Mouse (Mus musculus): ENCODE measurements around the gene Gm20547. TPM values are rescaled to one million over a fixed set of nuclear protein-coding genes. Genes with fewer than 3 reads are reported as not detected.

The Gm20547 gene
- polyA plus RNA-seq, 1 experiment = 0.05 TPM

DNA sequence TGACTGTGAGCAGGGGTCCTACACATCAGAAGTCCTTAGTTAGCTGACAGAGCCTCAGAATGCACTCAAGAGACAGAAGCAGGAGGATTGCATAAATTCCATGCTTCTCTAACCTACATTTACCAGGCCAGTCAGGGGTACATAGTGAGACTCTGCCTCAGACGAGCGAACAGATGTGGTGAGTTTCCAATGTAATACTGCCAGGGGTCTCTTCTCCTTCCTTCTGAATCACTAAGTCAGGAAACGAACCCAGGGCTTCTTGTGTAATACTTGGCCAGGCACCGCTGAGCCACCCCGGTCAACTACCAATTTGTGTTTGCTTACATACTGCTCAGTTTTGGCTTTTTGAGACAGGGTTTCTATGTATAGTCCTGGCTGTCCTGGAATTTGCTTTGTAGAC lies 6.1 kb upstream of the Gm20547 start:
- no peak overlapping the region for H3K4me3 ChIP-seq (ENCODE audit: insufficient read depth, low read depth, low read length)
- H3K27me3 ChIP-seq (replicated peaks; ENCODE audit: control insufficient read depth, insufficient read depth, low read length) = no peaks in the 10 kb centered on the region
- 88% methylated on average over 5 of the region's 5 CpGs for whole genome bisulfite sequencing
- DNase-seq = no peak
- no peaks in the 10 kb centered on the region for H3K4me1 ChIP-seq (ENCODE audit: control insufficient read depth, insufficient read depth, low read length)
- 0 out of 2 replicates have a peak overlapping the region, but pooled peaks have one; percentile 14 for H3K27ac ChIP-seq (ENCODE audit: insufficient read depth, low read depth, low read length)
- H3K36me3 ChIP-seq (ENCODE audit: control insufficient read depth, insufficient read depth, low read length) = no peaks in the 10 kb centered on the region
- TF ChIP-seq POLR2A (IDR thresholded peaks at IDR 0.05; ENCODE audit: low read depth, low read length) = no peak
- no peak for TF ChIP-seq CTCF (conservative IDR thresholded peaks at IDR 0.05; ENCODE audit: insufficient read depth, insufficient read length, low read depth, low read length)

DNA sequence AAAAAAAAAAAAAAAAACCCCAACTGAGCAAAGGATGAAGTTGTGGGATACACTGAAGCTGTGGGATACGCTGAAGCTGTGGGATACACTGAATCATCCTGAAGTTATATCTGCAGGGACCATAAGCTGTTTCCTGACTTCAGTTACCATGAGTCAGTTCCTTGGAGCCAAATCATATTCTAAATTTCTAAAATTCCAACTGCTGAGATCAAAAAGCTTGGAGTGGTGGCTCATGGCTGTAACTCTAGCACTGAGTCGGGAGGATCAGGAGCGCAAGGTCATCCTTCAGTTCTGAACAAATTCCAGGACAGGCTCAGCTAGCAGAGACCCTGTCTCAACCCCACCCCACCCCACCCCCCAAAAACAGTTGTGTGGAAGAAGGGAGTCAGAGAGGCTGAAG lies 3.8 kb upstream of the Gm20547 start:
- 78% methylated on average over 3 of the region's 3 CpGs for WGBS
- Histone ChIP-seq H3K4me3 (ENCODE audit: insufficient read depth, low read depth, low read length) (no peak overlapping the region), H3K27me3 (replicated peaks; ENCODE audit: control insufficient read depth, insufficient read depth, low read length) (no peaks in the 10 kb centered on the region), H3K4me1 (ENCODE audit: control insufficient read depth, insufficient read depth, low read length) (no peaks in the 10 kb centered on the region), H3K27ac (ENCODE audit: insufficient read depth, low read depth, low read length) (no peak overlapping the region), H3K36me3 (ENCODE audit: control insufficient read depth, insufficient read depth, low read length) (no peaks in the 10 kb centered on the region)
- TF ChIP-seq POLR2A (IDR thresholded peaks at IDR 0.05; ENCODE audit: low read depth, low read length) (no peak), CTCF (conservative IDR thresholded peaks at IDR 0.05; ENCODE audit: insufficient read depth, insufficient read length, low read depth, low read length) (no peak)
- no peak for DNase-seq

DNA sequence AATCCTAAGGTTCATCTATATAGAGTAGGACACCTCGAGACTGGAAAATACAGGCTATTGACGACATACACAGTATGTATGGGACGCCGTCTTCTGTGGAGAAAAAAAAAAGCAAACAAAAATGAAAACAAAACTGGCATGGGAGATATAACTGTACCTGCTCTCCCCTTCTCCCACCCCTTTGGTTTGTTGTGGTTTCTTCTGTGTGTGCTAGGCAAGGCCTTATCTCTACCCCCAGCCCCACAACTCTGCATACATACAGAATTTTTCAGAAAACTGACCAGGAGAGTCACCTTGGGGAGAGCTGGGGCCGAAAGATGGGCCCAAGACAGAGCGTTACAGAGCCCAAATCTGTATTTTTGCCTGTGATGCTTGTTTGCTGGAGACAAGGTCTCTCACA lies 2.9 kb upstream of the Gm20547 start:
- no peaks in the 10 kb centered on the region for H3K36me3 ChIP-seq (ENCODE audit: control insufficient read depth, insufficient read depth, low read length)
- WGBS = 94% methylated on average over 6 of the region's 6 CpGs
- no peak for TF ChIP-seq CTCF (conservative IDR thresholded peaks at IDR 0.05; ENCODE audit: insufficient read depth, insufficient read length, low read depth, low read length)
- no peak for TF ChIP-seq POLR2A (IDR thresholded peaks at IDR 0.05; ENCODE audit: low read depth, low read length)
- no peak overlapping the region for H3K4me3 ChIP-seq (ENCODE audit: insufficient read depth, low read depth, low read length)
- no peak overlapping the region for H3K27ac ChIP-seq (ENCODE audit: insufficient read depth, low read depth, low read length)
- H3K4me1 ChIP-seq (ENCODE audit: control insufficient read depth, insufficient read depth, low read length) = no peaks in the 10 kb centered on the region
- H3K27me3 ChIP-seq (replicated peaks; ENCODE audit: control insufficient read depth, insufficient read depth, low read length) = no peaks in the 10 kb centered on the region
- no peak for DNase-seq

- no peak for DNase-seq
- Histone ChIP-seq H3K4me3 (ENCODE audit: insufficient read depth, low read depth, low read length) (no peak overlapping the region), H3K27ac (ENCODE audit: insufficient read depth, low read depth, low read length) (no peak overlapping the region), H3K36me3 (ENCODE audit: control insufficient read depth, insufficient read depth, low read length) (no peaks in the 10 kb centered on the region), H3K4me1 (ENCODE audit: control insufficient read depth, insufficient read depth, low read length) (no peaks in the 10 kb centered on the region), H3K27me3 (replicated peaks; ENCODE audit: control insufficient read depth, insufficient read depth, low read length) (no peaks in the 10 kb centered on the region)
- no peak for TF ChIP-seq POLR2A (IDR thresholded peaks at IDR 0.05; ENCODE audit: low read depth, low read length)
- TF ChIP-seq CTCF (conservative IDR thresholded peaks at IDR 0.05; ENCODE audit: insufficient read depth, insufficient read length, low read depth, low read length) = peak; percentile 41
- 61% methylated on average over 3 of the region's 3 CpGs for WGBS
Observed at GRCm38 (mm10) chr17:34883332-34883731, 1.5 kb upstream of the Gm20547 start.

GRCm38 (mm10) chr17:34881166-34881565 lies 676 bp downstream of the Gm20547 start:
- Histone ChIP-seq H3K4me3 (ENCODE audit: insufficient read depth, low read depth, low read length) (peak overlapping the region; percentile 36; the same call in 1 of the 2 replicates), H3K36me3 (ENCODE audit: control insufficient read depth, insufficient read depth, low read length) (no peaks in the 10 kb centered on the region), H3K4me1 (ENCODE audit: control insufficient read depth, insufficient read depth, low read length) (no peaks in the 10 kb centered on the region), H3K27me3 (replicated peaks; ENCODE audit: control insufficient read depth, insufficient read depth, low read length) (no peaks in the 10 kb centered on the region), H3K27ac (ENCODE audit: insufficient read depth, low read depth, low read length) (no peak overlapping the region)
- no peak for DNase-seq
- TF ChIP-seq CTCF (conservative IDR thresholded peaks at IDR 0.05; ENCODE audit: insufficient read depth, insufficient read length, low read depth, low read length) (no peak), POLR2A (IDR thresholded peaks at IDR 0.05; ENCODE audit: low read depth, low read length) (no peak)

- no peaks in the 10 kb centered on the region for H3K27me3 ChIP-seq (replicated peaks; ENCODE audit: control insufficient read depth, insufficient read depth, low read length)
Observed at GRCm38 (mm10) chr17:34879336-34879879, 2.4 kb downstream of the Gm20547 start, which contains the start of gene Zbtb12. Zbtb12 (plus strand) TSS chr17:34879483.

DNA sequence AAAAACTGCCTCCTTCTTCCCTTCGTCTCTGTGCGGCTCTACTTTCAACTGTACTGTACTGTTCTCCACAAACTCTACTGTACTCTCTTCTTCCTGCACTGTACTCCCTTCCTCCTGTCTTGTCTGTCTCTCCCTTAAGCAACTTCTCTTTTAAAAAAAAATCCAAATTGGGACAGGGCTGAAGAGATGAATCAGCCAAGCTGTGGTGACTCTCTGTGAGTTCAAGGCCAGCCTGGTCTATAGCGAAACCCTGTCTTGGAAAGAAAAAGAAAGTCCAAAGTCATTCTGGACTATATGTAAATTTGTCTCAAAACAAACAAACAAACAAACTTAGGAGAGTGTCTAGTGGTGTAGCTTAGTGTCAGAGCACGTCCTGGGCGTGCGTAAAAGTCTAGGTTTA lies 7.5 kb downstream of the Gm20547 start:
- no peak for DNase-seq
- TF ChIP-seq POLR2A (IDR thresholded peaks at IDR 0.05; ENCODE audit: low read depth, low read length) (no peak), CTCF (conservative IDR thresholded peaks at IDR 0.05; ENCODE audit: insufficient read depth, insufficient read length, low read depth, low read length) (no peak)
- H3K36me3 ChIP-seq (ENCODE audit: control insufficient read depth, insufficient read depth, low read length) = no peaks in the 10 kb centered on the region
- no peaks in the 10 kb centered on the region for H3K4me1 ChIP-seq (ENCODE audit: control insufficient read depth, insufficient read depth, low read length)
- H3K27me3 ChIP-seq (replicated peaks; ENCODE audit: control insufficient read depth, insufficient read depth, low read length) = no peaks in the 10 kb centered on the region
- H3K4me3 ChIP-seq (ENCODE audit: insufficient read depth, low read depth, low read length) = no peak overlapping the region
- no peak overlapping the region for H3K27ac ChIP-seq (ENCODE audit: insufficient read depth, low read depth, low read length)
- 88% methylated on average over 6 of the region's 6 CpGs for WGBS

More at GRCm38 (mm10) chr17:34879336-34879879, 2.4 kb downstream of the Gm20547 start, which contains the start of gene Zbtb12:
- WGBS = 55% methylated on average over 11 of the region's 11 CpGs
- Histone ChIP-seq H3K36me3 (ENCODE audit: control insufficient read depth, insufficient read depth, low read length) (no peaks in the 10 kb centered on the region), H3K4me3 (ENCODE audit: insufficient read depth, low read depth, low read length) (no peak within 1 kb of the TSS), H3K4me1 (ENCODE audit: control insufficient read depth, insufficient read depth, low read length) (no peaks in the 10 kb centered on the region), H3K27ac (ENCODE audit: insufficient read depth, low read depth, low read length) (no peak within 1 kb of the TSS)
- DNase-seq = no peak
- no peak for TF ChIP-seq CTCF (conservative IDR thresholded peaks at IDR 0.05; ENCODE audit: insufficient read depth, insufficient read length, low read depth, low read length)
- no peak for TF ChIP-seq POLR2A (IDR thresholded peaks at IDR 0.05; ENCODE audit: low read depth, low read length)
